Mouse (Mus musculus) right cerebral cortex, adult 2 months (tissue): ENCODE measurements at regions not wholly inside any gene's neighbourhood (a gene's known extent, or its start where the extent isn't known, plus 50 kb on each side); places are given as distances from the start of the nearest gene placed in this dataset.

ENCODE experiments used
- DNase-seq, 2 experiments: peaks; one replicate each; pipeline ENCODE4 v3.0.0; 2021 to 2022; ENCODE audit warnings: low spot score in 2 of 2

DNA sequence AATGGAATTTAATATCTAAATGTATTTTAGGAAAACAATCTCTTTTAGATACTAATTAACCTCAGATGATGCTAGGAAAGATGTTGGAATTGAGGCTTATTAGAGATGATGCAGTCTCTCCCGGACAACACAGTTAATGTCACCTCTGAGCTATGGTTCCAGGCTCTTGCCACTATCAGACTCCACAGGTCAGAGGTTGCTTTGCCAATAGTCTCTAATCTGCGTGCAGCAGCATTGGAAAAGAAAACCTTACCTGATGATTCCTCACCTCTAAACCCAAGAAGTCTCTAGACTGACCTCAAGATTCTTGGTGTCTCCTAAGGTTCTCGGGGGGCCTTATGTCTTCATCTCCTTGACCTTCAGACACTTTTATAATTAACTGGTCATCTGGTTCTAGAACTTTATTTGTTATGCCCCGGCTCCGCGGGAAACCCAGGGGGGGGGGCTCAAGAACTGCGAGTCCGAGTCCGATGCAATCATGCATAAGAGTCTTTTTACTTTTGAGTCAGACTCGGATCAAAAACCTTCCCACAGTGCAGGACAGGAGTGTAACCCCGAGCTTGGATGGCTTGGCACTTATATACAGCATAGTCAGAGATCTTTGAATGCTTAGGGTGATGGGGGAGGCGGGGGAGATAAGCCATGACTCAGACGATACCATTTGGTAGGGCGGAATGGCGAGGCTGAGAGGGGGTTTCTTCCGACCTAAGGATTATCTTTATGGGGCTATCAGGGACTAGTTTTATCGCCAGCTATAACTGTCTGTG, 626.9 kb downstream of the Zfp706 start:
- DNase-seq, result no peak

DNA sequence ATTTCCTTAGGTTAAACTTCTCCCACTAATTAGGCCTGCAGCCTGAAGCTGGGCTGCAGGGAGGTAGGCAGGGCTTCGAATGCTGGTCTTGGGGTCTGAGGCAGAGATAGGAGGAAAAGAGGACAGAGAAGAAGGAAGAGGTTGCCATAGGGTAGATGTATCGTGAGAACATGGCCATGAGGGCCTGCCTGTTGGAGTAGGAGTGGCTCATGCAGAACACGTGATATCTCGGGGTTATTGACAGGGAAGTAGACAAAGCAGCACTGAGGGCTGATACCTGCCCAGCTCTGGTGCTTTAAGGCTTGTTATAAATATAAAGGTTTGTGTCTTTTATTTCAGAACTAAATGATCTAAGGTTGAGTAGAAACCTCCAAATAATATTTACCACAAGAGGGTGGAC, 628.9 kb downstream of the Zfp706 start:
- no peak for DNase-seq

GRCm38 (mm10) chr15:36376551-36376950, 631.0 kb downstream of the Zfp706 start:
- no peak for DNase-seq

GRCm38 (mm10) chr15:36375549-36375885, 632.1 kb downstream of the Zfp706 start:
- DNase-seq, result no peak

- DNase-seq, result peak; percentile 91 to 92
These were observed 632.6 kb downstream of the Zfp706 start for GRCm38 (mm10) chr15:36374732-36375548.

DNA sequence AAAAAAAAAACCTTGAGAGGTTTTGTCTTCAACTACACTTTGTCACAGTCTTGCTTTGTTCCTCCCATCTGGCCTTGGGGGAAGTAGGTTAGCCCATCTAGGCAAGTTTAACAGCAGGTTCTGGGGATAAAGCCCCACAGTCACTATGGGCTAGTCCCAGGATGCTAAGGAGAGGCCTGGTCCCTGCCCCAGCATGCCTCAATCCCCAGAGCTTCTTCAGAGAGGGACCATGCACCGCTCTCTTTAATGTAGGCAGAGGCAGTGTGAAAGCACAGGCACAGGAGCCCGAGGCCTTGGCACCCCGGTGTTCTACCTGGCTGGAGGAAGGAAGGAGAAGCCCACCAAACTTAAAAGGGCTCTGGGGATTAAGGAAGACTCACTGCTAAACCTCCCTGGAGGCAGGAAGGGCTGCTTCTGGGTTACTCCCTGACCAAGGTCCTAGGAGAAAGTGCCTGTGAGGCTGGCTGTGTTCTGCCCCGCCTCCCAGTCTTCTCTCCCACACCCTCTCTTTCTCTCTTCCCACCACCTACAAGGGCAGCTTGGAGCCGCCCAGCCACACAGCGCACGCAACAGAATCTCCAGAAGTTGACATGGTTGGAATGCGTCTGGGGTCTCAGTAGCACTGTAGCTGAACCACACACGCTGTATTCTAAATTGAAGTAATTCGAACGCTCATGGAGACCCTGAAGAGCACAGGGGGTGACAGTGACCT, 633.5 kb downstream of the Zfp706 start:
- no peak for DNase-seq

DNA sequence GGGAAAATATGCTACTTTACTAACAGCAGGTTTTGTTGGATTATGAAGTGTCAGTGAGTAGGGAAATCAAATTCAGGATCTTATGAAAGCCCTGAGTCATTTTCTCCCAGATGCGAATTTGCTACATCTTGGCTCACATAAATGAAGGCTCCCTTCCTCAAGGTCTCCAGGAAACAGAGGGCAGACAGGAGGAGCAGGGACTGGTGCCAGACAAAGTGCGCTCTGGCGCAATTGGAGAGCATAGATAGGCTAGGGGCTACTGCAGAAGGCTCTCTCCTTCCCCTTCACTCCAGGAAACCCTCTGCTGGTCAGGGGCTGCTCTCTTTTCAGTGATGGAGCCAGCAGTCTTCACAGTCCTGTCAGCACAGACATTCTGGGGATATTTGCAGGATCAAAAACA, 634.1 kb downstream of the Zfp706 start:
- no peak for DNase-seq

DNA sequence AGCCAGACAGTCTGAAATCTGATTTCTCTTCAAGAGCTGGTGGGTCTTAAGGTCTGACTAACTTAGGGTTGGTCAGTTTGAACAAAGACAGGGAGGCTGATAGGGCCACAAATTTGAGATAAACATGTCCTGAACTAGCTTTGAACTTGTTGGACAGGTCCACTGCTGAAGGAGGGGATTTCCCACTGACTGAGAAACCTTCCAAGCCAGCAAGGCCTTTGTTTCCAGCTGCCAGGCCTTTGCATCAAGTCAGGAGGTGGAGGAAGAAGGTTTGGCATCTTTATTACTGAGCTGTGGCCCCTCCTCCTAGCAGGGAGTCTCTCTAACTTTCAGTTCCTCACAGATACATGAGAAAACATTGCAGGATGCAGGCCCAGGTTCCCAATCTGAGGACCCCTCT, 636.2 kb downstream of the Zfp706 start:
- no peak for DNase-seq

DNA sequence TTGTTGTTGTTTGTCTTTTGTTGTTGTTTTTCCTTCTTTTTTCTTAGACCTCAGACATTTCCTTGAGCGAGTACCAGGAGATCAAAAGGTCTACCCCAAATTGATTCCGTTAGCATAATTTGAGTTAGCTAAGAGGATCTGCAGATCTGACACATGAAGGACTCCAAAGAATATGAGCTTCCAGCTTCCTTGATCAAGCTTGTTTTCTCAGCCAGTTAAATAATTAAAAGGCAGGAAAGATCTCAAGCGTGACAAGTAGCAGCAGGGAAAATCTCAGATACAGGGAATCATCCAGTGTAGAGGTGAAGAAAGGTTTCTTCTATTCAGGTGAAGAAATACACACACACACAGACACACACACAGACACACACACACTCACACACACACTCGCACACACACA, 636.7 kb downstream of the Zfp706 start:
- DNase-seq, result no peak

DNA sequence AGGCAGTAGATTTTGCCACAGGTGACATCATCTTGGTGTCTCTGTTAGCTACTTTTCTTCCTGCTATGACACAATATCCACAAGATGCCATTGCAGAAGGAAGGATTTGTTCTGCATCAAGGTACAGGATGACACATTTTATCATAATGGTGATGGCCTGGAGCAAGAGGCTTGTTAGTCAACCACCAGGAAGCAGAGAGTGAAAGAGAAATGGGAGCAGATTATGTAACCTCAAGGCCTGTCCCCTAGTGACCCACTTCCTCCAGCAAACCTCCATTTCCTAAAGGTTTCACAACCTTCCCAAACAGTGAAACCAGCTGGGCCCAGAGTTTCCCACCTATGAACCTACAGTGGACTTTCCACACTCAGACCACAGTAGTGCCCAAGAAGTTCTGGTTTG, 640.3 kb downstream of the Zfp706 start:
- DNase-seq, result no peak

- DNase-seq, result peak in 1 of 2 experiments; percentile 1
These were observed 642.8 kb downstream of the Zfp706 start for GRCm38 (mm10) chr15:36364757-36365156.

DNA sequence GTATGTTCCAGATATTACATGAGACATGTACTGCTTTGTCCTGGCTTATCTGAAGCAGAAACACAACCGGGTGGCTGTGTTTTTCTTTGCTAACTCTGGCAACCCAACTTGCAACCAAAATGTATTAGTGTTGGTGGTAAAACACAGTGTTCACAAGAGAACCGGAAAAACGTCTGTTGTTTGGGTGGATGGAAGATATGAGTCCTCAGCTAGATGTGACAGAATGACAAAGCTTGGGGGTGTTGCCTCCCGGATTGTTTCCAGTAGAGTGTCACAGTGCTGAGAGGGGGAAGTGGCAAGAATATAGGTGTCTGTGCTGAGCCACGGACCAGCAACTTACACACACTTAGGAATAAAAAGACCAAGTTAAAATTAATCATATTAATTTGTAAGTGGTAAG, 643.5 kb downstream of the Zfp706 start:
- peak in 1 of 2 experiments; percentile 16 for DNase-seq

- DNase-seq, result peak in 1 of 2 experiments; percentile 1
These were observed 644.5 kb downstream of the Zfp706 start for GRCm38 (mm10) chr15:36362911-36363565.

GRCm38 (mm10) chr15:36361522-36362148, 645.9 kb downstream of the Zfp706 start:
- DNase-seq, result no peak

DNA sequence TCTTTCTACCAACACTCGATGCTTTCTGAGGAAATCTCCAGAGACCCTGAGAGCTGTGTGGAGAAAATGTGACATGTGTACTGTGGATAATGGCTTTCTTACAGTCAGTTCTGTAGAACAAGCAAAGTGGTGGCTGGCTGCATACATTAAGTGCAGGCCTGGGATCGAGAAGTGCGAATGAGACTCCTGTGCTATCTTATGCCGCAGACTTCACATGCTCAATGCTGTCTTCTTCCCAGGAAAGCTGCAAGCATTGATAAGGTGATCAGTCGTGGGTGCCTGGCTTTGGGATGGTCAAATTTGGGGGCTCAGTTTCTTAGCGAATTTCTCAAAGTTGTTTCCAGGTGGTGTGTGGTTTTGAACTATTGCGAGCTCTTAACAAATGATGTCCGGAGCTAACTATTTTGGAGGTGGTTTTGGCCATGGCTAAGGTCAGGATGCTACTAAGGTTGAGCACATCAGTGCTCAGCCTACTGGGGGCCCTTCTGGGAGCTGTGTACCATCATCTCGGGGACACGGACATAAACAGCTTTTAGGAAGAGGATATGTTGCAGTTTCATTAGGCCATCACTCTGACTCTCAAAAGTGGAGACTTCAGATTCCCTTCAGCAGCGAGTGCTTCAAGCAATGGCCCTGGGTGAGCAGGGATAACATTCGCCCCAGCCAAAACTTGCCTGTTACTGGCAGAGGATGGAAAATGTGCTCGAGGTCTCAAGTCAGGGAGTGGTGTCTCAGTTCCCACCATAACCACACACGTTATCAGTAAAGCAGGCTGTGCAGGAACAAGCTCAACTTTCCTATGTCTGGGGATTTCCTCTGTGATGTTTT, 646.7 kb downstream of the Zfp706 start:
- peak in 1 of 2 experiments; percentile 1 for DNase-seq

- DNase-seq, result no peak
These were observed 651.7 kb downstream of the Zfp706 start for GRCm38 (mm10) chr15:36355851-36356250.

- DNase-seq, result no peak
These were observed 653.0 kb downstream of the Zfp706 start for GRCm38 (mm10) chr15:36354545-36354944.

DNA sequence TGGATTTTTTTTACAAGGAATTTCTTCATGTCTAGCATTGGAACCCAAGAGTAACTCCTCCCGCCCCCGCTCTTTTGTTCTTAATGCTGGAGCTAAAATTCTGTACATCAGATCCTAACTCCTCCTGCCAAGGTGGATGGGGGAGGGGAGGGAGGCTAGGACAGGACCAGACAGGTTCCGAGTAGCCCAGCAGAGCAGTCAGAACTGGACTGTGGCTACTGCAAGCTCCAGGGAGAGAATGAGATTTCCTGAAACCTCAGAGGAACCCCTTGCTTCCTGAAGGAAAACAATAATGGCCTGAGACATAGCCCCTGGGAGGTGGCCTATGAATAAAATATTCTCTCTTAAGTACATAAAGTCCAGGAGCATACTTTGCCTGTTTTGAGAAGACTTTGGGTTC, 653.8 kb downstream of the Zfp706 start:
- no peak for DNase-seq

- no peak for DNase-seq
These were observed 654.6 kb downstream of the Zfp706 start for GRCm38 (mm10) chr15:36352929-36353328.

GRCm38 (mm10) chr15:36351693-36352092, 655.9 kb downstream of the Zfp706 start:
- DNase-seq, result no peak

DNA sequence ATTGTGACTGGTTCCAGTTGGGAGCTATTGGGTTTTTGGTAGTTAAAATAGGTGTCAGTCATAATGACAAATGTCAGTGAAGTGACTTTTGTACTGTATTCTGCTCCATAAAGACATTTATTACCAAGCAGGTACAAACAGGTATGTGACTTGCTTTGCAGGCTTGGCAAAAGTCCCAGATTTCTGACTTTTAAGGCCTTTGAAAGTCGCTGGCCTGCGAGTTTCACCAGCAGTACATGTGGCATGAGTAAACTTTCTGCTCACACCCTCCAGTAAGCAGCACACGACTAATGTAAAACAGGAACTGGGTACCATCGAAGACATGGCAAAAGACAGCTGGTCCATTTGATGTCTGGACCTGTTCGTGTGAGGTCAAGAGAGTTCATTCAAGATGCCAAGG, 659.2 kb downstream of the Zfp706 start:
- DNase-seq, result no peak
